Mouse (Mus musculus): Measurements from ENCODE around the gene Mtm1. TPM values are rescaled to one million over a fixed set of nuclear protein-coding genes. Genes with fewer than 3 reads are reported as not detected.

Gene Mtm1
- total RNA-seq (2021): 1 to 10 TPM; 6.5 to 7.3 TPM
- long read RNA-seq, transcript Mtm1-203 (15 exons, 3,379 nt): major isoform, 5 of 14 reads
- long read RNA-seq, partial matches to known transcripts: 1 of 14 reads
- long read RNA-seq, other reads (novel, unspliced or antisense): 7 of 14 reads

DNA sequence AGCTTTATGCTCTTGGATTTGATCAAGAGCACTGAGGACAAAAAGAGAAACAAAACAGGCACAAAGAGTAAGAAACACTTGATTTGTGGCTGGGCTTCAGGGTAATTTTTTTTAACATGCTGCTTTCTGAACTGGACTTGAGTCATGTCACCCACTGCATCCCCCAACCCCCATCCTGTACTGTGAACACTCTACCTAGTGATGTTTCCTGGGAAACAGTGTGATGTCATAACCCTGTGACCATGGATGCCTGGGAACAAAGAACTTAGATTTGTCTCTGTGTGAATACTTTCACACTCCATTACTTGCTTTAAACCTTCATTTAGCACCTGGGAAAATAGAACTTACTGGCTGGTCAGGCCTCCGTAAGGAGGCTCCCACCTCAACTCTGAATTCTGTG, at the start of gene Mtm1:
Gene Mtm1 (plus strand): TSS at position 301 of the 400 bp plus-strand sequence.
- no peak for DNase-seq (ENCODE audit: low spot score in 2 of 2)

DNA sequence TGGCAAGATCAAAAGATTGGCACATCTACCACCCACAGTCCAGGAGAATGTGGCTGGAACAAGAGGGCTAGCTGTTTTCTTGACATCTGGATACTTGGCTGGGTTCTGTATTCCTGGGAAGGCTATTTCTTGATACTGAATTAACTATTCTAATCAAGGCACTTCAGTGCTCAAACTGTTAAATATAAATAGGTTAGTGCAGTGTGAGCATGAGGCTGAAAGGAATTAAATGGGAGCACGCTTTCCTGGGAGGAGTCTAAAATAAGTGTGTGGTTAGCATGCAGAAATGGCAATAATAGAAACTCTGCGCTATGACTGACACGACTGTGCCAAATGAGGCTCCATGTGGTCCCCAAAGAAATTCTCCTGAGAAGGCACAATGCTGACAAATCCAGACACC, 29.0 kb upstream of the Mtm1 start:
- no peak for DNase-seq (ENCODE audit: low spot score in 2 of 2)

GRCm38 (mm10) chrX:71183671-71184070, 26.9 kb upstream of the Mtm1 start:
- no peak for DNase-seq (ENCODE audit: low spot score in 2 of 2)

- DNase-seq (ENCODE audit: low spot score in 2 of 2): no peak
Measured at GRCm38 (mm10) chrX:71186396-71186795, 24.2 kb upstream of the Mtm1 start.

- no peak for DNase-seq (ENCODE audit: low spot score in 2 of 2)
Measured at GRCm38 (mm10) chrX:71204776-71205175, 5.8 kb upstream of the Mtm1 start.

DNA sequence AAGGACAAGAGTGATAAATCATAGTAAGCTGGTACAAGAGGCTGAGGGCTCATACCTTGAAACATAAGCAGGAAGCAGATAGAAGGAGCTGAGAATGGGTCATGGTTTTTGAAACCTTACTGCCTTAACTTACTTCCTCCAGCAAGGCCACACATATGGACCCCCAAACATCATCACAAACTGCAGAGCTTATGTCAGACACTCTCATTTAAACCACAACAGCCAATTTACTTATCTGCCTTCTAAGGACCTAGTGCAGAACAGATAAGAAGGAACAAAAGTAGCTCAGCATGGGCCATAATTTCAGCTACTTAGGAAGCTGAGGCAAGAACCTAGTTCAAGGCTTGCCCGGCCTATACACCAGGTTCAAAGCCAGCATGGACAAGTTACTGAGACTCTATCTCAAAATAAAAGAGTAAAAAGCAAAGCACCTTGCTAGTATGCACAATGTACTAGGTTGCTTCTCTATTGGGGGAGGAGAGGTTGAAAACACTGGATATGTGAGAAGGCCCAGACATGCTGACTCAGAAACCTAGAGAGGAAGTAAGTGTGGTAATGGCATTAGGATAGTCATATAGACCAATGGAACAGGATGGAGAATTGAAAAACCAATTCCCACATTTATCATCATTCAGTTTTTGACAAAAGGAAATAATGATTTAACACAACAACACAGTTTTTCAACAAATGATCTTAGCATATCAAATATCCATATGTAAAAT, 4.6 kb upstream of the Mtm1 start:
- no peak for DNase-seq (ENCODE audit: low spot score in 2 of 2)

DNA sequence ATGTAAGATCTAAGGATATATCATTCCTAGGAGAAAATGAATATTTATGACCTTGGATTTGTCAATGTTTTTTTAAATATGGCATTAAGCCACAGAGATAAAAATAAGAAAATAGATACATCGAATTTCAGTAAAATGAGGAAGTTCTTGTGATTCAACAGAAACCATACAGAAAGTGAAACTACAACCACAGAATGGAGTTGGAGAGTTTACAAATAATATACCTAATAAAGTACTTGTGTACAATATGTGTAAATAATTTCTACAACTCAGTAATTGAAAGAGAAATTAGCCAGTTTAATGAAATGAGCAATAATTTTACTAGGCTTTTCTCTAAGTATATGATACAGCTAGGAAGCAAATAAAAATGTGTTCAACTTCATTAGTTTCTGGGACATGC, 4.0 kb upstream of the Mtm1 start:
- no peak for DNase-seq (ENCODE audit: low spot score in 2 of 2)

DNA sequence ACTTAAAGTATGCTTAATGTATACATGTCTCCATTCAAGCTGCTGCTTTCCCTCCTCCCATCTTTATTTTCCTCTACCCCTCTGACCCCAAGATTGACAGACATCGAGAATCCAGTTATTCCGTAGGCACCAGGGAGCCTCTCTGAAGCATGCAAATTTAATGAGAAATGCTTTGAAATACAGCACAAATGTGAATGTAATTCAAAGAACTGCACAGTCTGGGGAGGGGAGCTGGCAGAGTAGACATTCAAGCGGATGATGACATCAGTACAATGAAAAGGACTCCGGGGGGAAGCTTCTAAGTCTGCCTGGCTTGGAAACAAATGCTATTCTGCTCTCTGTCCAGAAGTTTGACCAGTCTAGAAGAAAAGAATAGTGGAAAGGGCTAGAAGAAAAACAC, 2.3 kb downstream of the Mtm1 start:
- DNase-seq (ENCODE audit: low spot score in 2 of 2): no peak

DNA sequence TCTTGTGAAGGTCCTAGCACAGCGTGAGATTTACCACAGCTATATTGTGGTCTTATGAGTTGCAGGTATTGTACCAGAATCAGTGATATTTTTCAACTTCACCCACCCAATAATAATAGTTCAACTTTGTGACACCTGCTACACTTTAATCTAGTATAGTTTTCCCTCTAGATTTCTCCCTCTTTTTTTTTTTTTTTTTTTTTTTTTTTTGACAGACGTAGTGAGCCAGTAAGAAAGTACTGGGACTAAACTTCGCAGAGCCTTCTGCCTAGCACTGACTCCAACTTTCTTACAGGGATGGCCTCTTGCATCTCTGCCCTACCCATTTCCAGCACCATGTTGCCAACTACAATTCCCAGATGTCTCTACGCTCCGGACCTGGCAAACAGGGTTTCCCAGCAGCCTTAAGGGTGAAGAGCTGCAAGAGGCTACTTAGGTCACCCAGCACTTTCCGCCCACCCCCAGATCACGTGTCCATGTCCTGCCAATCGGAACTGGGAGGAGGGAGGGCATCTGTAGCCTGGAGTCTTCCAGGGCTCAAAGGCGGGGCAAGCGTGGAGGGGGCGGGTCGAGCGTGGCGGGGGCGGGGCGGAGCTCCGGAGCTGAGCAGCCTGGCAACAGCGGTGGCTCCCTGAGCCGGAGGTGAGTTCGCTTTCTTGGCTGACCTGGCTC, 4.0 kb downstream of the Mtm1 start:
- DNase-seq (ENCODE audit: low spot score in 2 of 2): peak; percentile 71 to 85

- DNase-seq (ENCODE audit: low spot score in 2 of 2): no peak
Measured at GRCm38 (mm10) chrX:71215113-71215708, 4.6 kb downstream of the Mtm1 start.

- no peak for DNase-seq (ENCODE audit: low spot score in 2 of 2)
Measured at GRCm38 (mm10) chrX:71216879-71217278, 6.3 kb downstream of the Mtm1 start.

DNA sequence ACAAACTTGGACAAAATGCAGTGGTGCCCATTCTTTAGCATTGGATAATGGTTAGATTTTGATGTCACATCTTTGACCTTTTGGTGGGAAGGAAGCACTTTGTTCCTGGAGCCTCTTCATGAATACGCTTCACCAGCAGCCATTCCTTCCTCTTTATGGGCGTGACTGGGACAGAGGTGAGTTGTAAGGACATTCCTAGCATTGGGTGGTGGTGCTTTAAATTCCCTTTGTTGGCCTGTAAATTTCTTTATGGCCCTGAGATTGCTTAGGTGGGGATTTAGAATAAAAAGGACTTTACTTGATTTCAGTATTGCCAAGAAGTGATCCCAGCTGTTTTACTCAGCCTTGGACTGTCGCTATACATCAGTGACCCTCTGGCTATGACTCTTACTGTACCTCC, 8.3 kb downstream of the Mtm1 start:
- no peak for DNase-seq (ENCODE audit: low spot score in 2 of 2)

GRCm38 (mm10) chrX:71220896-71221295, 10.3 kb downstream of the Mtm1 start:
- DNase-seq (ENCODE audit: low spot score in 2 of 2): no peak

GRCm38 (mm10) chrX:71222648-71223408, 12.3 kb downstream of the Mtm1 start:
- DNase-seq (ENCODE audit: low spot score in 2 of 2): no peak

- DNase-seq (ENCODE audit: low spot score in 2 of 2): no peak
Measured at GRCm38 (mm10) chrX:71226881-71227280, 16.3 kb downstream of the Mtm1 start.

GRCm38 (mm10) chrX:71228200-71228599, 17.6 kb downstream of the Mtm1 start:
- DNase-seq (ENCODE audit: low spot score in 2 of 2): no peak

- DNase-seq (ENCODE audit: low spot score in 2 of 2): no peak
Measured at GRCm38 (mm10) chrX:71230847-71231246, 20.3 kb downstream of the Mtm1 start.

DNA sequence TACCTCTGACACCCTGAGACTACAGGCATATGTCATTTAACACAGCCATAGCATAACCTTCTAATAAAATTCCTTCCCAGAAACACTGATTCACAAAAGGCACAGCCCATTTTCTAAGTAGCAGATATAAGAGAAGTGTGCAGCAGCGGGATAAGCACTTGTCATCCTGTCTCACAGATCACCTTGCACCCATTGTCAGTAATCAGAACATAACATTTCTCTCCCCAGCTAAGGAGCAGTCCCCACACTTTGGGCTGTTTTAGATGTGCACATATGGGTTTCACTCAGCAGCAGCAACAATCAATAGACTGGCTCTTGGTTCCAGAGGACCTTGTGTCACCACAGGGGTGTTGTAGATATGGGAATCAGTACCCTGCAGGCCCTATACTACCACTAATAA, 45.9 kb downstream of the Mtm1 start:
- no peak for DNase-seq (ENCODE audit: low spot score in 2 of 2)

- DNase-seq (ENCODE audit: low spot score in 2 of 2): no peak
Measured at GRCm38 (mm10) chrX:71260857-71261256, 50.3 kb downstream of the Mtm1 start.

DNA sequence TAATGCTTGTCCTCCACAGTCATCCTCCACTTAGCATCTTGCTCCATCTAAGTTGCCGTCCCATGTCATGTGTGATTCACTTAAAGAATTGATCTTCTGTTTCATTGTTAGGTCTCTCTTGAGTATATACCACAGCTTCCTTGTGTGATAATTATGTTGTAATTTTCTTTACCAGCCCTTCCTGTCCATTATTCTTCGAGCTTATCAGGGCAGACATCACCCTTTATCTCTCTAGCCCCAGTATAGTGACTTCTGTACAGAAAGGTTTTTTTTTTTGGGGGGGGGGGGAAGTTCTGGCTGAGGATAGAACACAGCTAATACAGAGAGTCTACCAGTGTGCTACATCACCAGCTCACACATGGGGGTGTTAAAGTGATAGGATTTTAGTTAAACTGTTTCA, 53.7 kb downstream of the Mtm1 start:
- no peak for DNase-seq (ENCODE audit: low spot score in 2 of 2)

GRCm38 (mm10) chrX:71268972-71269371, 58.4 kb downstream of the Mtm1 start:
- peak; percentile 9 to 59 for DNase-seq (ENCODE audit: low spot score in 2 of 2)

GRCm38 (mm10) chrX:71274150-71274549, 63.6 kb downstream of the Mtm1 start:
- DNase-seq (ENCODE audit: low spot score in 2 of 2): no peak

All from layer of hippocampus, adult 18-20 months (tissue).